Mouse (Mus musculus) right cerebral cortex, postnatal 36 days (tissue): ENCODE results near the gene Gm49368.
"Not testable (repeated sequence)": the region's sequence is repeated elsewhere in the genome, so short reads cannot be mapped to it uniquely, and the experiment has no call there.

ENCODE experiments used
- DNase-seq, 2 experiments: peaks; one replicate each; pipeline ENCODE4 v3.0.0; 2022; ENCODE audit warnings: low spot score in 2 of 2, mixed read lengths in 1 of 2

The Gm49368 gene

DNA sequence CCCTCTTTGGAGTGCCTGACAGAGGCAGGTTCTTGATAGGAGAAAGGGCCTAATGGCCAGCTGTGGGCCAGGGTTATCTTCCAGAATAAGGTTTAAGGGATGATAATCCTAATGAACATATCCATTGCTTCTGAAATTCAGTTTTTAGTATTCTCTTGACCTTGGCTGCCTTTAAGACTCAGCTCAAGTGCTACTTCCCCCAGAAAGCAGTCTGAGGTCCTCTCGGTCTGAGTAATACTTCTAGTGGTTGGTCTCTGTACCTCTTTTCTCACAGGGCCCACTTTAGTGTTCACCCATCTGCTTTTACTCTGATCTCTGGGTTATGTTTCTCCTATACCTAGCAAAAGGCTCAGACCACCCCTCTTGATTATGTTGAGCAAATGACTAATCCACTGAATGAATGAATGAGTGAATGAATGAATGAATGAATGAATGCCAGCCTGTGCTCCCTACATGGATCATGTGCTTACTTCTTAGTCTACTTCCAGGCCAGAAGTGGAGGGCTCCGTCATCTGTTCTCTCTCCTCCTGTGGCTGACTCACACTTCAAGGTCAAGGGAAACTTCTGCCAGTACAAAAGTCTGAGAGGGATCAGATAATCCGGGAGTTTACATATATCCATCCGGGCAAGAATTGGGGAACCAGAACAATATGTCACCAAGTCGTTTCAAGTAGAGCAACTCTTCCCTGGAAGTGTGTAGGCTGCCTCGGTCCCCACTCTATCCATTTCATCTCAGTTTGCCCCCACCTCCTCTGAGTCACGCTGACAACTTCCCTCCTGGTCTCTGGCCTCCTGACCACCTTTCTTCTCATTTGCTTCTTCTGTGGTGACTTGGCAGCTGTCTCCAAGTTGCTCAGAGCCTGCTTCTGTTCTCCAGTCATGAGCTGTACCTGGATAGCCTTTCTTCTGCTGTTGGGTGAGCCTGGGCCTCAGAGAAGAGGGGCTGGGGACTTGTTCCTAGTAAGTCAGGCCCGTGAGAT lies 66.5 kb downstream of the Gm49368 start, which contains the start of gene Itgax:
Itgax (plus strand) TSS at position 807 of the 980 bp plus-strand sequence.
- DNase-seq, result no peak

DNA sequence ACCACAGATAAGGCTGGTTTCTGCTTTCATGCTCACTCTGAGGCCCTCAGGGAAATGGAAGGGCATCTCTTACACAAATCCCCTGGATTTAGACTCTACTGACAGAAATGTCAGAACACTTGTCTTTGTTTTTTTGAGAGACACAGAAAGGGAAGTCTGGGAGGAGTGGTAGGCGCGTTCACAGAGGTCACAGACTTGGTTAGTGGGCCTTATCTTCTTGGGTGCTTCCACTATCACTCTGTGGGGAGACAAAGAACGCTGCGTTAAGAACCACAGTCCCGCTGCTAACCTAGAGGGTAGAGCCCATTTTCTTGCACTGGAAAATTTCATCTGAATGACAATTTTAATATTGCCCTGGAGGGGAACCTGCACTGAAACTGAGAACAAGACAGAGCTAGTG lies 69.7 kb downstream of the Gm49368 start:
- no peak for DNase-seq

DNA sequence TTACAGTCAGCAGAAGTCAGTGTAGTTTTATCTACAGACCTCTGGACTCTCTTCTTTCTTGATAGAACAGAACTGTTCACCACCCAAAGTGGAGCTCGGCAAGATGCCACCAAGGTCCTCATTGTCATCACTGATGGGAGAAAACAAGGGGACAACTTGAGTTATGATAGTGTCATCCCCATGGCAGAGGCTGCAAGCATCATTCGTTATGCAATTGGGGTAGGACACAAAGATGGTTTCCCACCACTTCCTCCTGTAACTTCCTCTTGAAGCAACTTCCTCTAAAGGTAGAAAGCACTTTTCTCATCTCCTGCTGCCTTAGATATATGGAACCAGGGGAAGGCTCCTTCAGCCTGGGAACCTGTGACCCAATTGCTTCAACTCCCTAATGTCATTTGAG lies 71.1 kb downstream of the Gm49368 start:
- no peak for DNase-seq

DNA sequence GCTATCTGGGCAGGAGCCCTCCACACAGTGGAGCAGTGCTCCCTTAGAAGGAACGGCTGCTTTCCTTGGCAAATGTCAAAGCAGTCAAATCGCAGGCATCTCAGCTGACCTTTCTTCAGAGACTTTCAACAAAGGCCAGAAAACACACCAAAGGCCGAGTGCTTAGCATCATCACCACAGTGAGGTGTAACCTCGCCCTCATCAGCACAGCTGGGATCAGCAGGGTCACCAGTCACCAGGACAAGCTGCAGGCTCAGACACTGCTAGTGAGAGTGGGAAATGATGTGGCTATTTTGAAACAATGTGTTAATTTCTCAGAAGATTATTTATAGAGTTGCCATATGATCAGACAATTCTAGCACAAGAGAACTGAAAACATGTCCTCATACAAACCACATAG lies 74.4 kb downstream of the Gm49368 start:
- DNase-seq, result no peak

DNA sequence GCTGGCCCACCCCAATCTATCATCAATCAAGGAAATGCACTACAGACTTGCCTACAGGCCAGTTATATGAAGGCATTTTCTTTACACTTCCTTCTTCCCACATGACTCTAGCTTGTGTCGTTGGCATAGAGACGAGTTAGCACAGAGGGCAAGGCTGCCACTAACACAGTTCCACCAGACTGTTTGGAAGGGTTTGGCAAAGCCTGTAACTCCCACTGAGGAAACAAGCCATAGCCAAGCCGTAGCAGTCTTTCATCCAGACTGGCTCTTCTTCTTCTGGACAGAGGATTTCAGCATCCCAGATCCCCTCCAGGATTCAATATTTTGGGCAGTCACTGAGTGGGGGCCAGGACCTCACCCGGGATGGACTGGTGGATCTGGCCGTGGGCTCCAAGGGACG lies 77.1 kb downstream of the Gm49368 start:
- DNase-seq, result no peak

DNA sequence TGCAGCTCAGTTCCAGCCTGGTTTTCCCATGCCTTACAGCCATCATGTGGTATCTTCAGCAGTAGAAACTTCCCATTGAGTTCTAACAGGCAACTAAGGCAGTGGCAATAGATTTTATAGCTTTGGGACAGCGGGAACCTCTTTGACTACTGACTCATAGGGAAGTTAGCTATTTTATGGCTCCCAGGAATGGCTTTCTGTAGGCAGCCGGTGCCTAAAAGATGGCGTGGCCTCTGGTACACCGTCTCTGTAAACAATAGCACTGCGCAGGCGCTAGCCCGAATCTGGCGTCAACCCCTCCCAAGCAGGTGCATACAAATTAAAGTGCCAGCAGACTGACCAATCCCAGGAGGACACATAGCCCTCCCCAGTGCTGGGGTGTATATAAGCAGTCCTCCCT lies 88.5 kb downstream of the Gm49368 start:
- no peak for DNase-seq

DNA sequence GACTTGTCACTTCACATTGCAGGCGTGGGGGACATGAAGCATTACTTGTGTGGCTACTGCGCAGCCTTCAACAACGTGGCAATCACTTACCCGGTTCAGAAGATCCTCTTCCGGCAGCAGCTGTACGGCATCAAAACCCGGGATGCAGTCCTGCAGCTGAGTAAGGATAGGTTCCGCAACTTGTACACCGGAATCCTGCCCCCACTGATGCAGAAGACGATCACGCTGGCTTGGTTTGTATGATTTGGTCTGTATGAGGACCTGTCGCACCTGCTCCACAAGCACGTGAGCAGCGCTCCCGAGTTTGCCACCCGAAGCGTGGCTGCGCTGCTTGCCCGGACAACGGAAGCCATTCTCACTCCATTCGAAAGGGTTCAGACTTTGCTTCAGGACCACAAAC lies 91.6 kb downstream of the Gm49368 start, which contains the start of gene Itgad:
Itgad (plus strand) TSS at position 301 of the 400 bp plus-strand sequence.
- no peak for DNase-seq

DNA sequence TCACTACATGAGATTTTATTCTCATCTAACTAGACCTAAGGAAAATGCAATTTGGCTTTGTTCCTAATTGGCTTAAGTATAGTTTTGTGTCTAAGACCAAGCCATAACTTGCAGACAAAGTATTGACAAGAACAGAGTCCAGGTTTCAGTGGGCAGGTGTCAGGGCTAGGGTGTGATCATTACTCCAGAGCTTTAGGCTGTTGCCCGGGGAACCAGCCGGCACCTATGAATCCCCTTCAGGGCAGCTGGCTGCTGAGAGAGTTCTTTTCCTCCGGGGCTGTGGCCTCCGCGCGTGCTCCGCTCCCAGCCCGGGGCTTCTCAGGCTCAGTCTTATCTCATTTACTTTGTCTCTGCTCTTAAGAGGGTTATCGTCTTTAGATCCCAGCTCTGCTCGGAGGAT lies 92.4 kb downstream of the Gm49368 start:
- no peak for DNase-seq

DNA sequence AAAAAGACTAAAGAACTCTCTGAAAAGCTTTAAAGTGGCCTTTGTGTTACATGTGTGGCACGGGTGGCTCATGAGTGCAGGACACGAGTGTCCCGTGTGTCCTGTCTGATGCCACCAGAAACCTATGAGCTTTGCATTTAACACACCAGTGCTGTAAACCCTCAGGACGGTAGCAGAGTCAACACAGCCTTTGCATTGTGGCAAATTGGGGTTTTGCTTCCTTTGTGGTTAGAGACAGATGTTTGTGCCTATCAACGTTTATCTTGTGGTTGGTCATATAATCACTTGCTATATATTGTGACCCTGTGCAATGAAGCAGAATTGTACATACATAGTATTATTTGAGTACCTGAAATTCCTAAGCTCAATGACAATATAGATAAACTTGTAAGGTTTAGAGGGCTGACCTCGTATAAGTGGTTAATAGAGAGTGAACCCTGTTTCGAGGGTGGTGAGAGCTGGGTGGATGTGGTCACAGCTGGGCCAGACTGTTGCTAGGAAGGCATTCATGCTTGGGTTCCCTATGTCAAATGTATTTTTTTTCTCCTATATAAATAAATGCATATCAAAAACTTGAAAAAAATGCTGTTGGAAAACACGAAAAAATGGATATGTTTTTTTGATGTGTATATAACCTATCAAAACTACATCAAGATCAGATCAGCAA lies 96.3 kb downstream of the Gm49368 start:
- DNase-seq, result not testable (repeated sequence)

DNA sequence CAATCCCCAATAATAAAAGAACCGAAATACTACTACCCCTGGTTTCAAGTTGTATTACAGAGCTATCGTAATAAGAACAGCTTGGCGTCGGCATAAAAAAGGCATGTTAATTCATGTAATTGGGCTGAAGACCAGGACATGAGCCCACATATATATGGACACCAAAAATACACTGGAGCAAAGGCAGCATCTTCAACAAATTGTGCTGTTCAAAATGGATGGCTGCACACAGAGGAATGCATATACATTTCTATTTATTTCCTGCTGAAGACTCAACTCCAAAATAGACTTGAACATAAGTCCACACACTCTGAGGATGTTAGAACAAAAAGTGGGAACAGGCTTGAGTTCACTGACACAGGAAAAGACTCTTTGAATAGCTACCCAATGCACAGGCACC lies 101.5 kb downstream of the Gm49368 start:
- no peak for DNase-seq

DNA sequence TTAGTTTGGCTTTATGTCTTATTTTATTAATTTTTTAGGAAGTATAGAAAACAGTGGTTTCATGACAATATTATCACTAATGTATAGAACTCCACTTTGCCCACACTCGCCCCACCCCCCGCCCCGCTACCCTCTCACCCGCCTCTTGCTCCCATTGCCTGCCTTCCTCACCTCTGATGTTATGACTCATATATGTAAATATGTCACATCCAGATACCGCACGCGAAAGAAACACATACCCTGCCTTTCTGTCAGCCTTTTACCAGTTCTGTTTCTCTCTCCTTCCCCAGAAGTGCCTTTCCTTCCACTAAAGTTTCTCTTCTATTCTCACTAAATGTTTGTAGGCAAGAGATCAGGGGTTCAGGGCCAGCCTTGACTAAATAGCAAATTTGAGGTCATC lies 103.9 kb downstream of the Gm49368 start:
- no peak for DNase-seq

DNA sequence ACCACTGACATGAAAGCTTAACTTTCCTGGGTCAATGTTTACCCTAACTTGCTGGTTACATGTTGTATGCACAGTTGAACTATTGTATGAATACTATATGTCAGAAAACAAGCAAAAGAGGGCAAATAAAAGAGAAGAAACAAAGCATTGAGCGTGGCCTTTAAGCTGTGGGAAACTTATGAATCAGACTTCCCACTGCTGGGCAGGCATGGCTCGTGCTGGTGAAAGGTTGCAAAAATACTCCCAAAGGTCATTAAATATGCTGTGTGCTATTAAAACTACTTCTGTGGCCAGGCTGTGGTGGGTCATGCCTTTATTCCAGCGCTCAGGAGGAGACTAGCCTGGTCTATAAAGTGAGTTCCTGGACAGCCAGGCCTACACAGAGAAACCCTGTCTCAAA lies 107.5 kb downstream of the Gm49368 start:
- DNase-seq, result no peak
